In genomic region chr8:96362853-96363445, GRCm38 (mm10) we compare ENCODE assay signal across 9 mouse cellular contexts.
A peak's percentile ranks its signal among the peaks of the same experiment; 100 is the strongest.
DNase-seq lines count a peak whose midpoint lies in the region; ATAC-seq lines count a peak whose summit lies in the region.
"Had no signal": no experiment of that assay in that cellular context is flagged by ENCODE, and none has a peak within 500 bp of the region (broad histone marks: within the 10 kb centered on the region; RNA-seq: fewer than 3 reads in every experiment).

No protein-coding gene starts in this region.

- H3K36me3 ChIP-seq in heart, embryonic 15.5 days, result no peaks in the 10 kb centered on the region
- no peaks in the 10 kb centered on the region for H3K36me3 ChIP-seq in hindbrain, embryonic 15.5 days
- no peaks in the 10 kb centered on the region for H3K36me3 ChIP-seq in midbrain, embryonic 13.5 days

- no peaks in the 10 kb centered on the region for H3K9me3 ChIP-seq in heart, embryonic 15.5 days (replicated peaks)
- no peaks in the 10 kb centered on the region for H3K9me3 ChIP-seq in hindbrain, embryonic 15.5 days
- no peaks in the 10 kb centered on the region for H3K9me3 ChIP-seq in midbrain, embryonic 13.5 days

- peak overlapping the region; percentile 20; the same call in 1 of the 2 replicates for H3K4me2 ChIP-seq in heart, embryonic 15.5 days
- H3K4me2 ChIP-seq in hindbrain, embryonic 15.5 days, result 0 out of 2 replicates have a peak overlapping the region, but pooled peaks have one; percentile 19
- H3K4me2 ChIP-seq in midbrain, embryonic 13.5 days (replicated peaks), result no peak overlapping the region

- 0 out of 2 replicates have a peak, but pooled peaks cover 3% of the 10 kb centered on the region for H3K4me1 ChIP-seq in heart, embryonic 15.5 days (replicated peaks)
- H3K4me1 ChIP-seq in hindbrain, embryonic 15.5 days (replicated peaks), result 0 out of 2 replicates have a peak, but pooled peaks cover 6% of the 10 kb centered on the region
- H3K4me1 ChIP-seq in midbrain, embryonic 13.5 days (replicated peaks), result 0 out of 2 replicates have a peak, but pooled peaks cover 10% of the 10 kb centered on the region

- no peak overlapping the region for H3K27ac ChIP-seq in heart, embryonic 15.5 days
- 0 out of 2 replicates have a peak overlapping the region, but pooled peaks have one; percentile 8 for H3K27ac ChIP-seq in hindbrain, embryonic 15.5 days (replicated peaks)
- H3K27ac ChIP-seq in midbrain, embryonic 13.5 days, result no peak overlapping the region

- ATAC-seq in heart, embryonic 15.5 days (replicated peaks; ENCODE audit: insufficient number of reproducible peaks, insufficient read depth, low FRiP score, low read depth), result no peak
- peak; percentile 38; the same call in 1 of the 2 replicates for ATAC-seq in hindbrain, embryonic 15.5 days (ENCODE audit: low FRiP score, low read depth)
- ATAC-seq in midbrain, embryonic 13.5 days, result peak; percentile 40; the same call in 1 of the 2 replicates

- H3K27me3 ChIP-seq in heart, embryonic 15.5 days, result no peaks in the 10 kb centered on the region
- no peaks in the 10 kb centered on the region for H3K27me3 ChIP-seq in hindbrain, embryonic 15.5 days
- no peaks in the 10 kb centered on the region for H3K27me3 ChIP-seq in midbrain, embryonic 13.5 days

- H3K4me3 ChIP-seq in heart, embryonic 15.5 days, result no peak overlapping the region
- no peak overlapping the region for H3K4me3 ChIP-seq in hindbrain, embryonic 15.5 days
- H3K4me3 ChIP-seq in midbrain, embryonic 13.5 days (replicated peaks), result no peak overlapping the region

- WGBS in heart, embryonic 15.5 days, result 30% methylated on average over 14 of the region's 14 CpGs
- WGBS in hindbrain, embryonic 15.5 days, result 29% methylated on average over 14 of the region's 14 CpGs
- WGBS in midbrain, embryonic 13.5 days, result 28% methylated on average over 14 of the region's 14 CpGs

- H3K9ac ChIP-seq in heart, embryonic 15.5 days, result no peak overlapping the region
- H3K9ac ChIP-seq in hindbrain, embryonic 15.5 days, result no peak overlapping the region
- no peak overlapping the region for H3K9ac ChIP-seq in midbrain, embryonic 13.5 days (replicated peaks)

- no peak for DNase-seq in heart, adult 8-10 months (ENCODE audit: low spot score)
- peak; percentile 26 for DNase-seq in adrenal gland, adult 8-10 months
- no peak for DNase-seq in cerebellum, postnatal 36 days
- DNase-seq in right cerebral cortex, adult 18-20 months, result no peak
- DNase-seq in layer of hippocampus, adult 9-11 months, result no peak
- DNase-seq: layer of hippocampus, postnatal 36 days had no signal
